Mouse (Mus musculus) lung, embryonic 14.5 days (tissue): ENCODE measurements at regions not wholly inside any gene's neighbourhood (a gene's known extent, or its start where the extent isn't known, plus 50 kb on each side); places are given as distances from the start of the nearest gene placed in this dataset.

ENCODE experiments used
- ATAC-seq: fragments of 200-750 bp; cut with Nextera tagmentation; 2 replicates; pipeline ENCODE4 v1.8.0; 2017; ENCODE audit warnings: mild to moderate bottlenecking, moderate TSS enrichment, moderate library complexity; ENCODE audit not compliant: insufficient read depth
- DNase-seq: peaks from one replicate; pipeline ENCODE4 v3.0.0-alpha.2; 2015
- H3K27ac ChIP-seq: fragments of 300-500 bp; sonication (generic); 2 replicates; pipeline ENCODE4 v1.5.1; 2014; ENCODE audit warnings: low read depth, mild to moderate bottlenecking, moderate library complexity
- H3K27me3 ChIP-seq: fragments of 300-500 bp; sonication (generic); 2 replicates; pipeline ENCODE4 v1.6.1; 2014; ENCODE audit warnings: low read length, control low read depth; ENCODE audit not compliant: insufficient read depth
- H3K36me3 ChIP-seq: fragments of 300-500 bp; sonication (generic); 2 replicates; pipeline ENCODE4 v1.6.1; 2014; ENCODE audit warnings: control low read depth; ENCODE audit not compliant: insufficient read depth
- H3K4me1 ChIP-seq: fragments of 300-500 bp; sonication (generic); 2 replicates; pipeline ENCODE4 v1.6.1; 2014; ENCODE audit warnings: antibody characterized with exemption, control low read depth; ENCODE audit not compliant: insufficient read depth
- H3K4me2 ChIP-seq: fragments of 300-500 bp; sonication (generic); 2 replicates; pipeline ENCODE4 v1.6.1; 2014; ENCODE audit warnings: mild to moderate bottlenecking
- H3K4me3 ChIP-seq: fragments of 300-500 bp; sonication (generic); 2 replicates; pipeline ENCODE4 v1.5.1; 2014; ENCODE audit warnings: low read depth, low read length
- H3K9ac ChIP-seq: fragments of 300-500 bp; sonication (generic); 2 replicates; pipeline ENCODE4 v1.6.1; 2014
- H3K9me3 ChIP-seq: fragments of 300-500 bp; sonication (generic); 2 replicates; pipeline ENCODE4 v1.6.1; 2016; ENCODE audit warnings: low read depth, low read length, control low read depth
- CTCF ChIP-seq: IDR thresholded peaks from 2 replicates; pipeline ENCODE4 v1.5.1; 2016; ENCODE audit warnings: antibody characterized with exemption, low read depth
- WGBS: fragments of 180-500 bp; shearing (Covaris S2); extraction: QIAGEN DNeasy Blood & Tissue Kit; methylation state at CpG from one replicate; pipeline ENCODE4 v1.1.7; 2014; 5-methylcytosine and 5-hydroxymethylcytosine counted together

DNA sequence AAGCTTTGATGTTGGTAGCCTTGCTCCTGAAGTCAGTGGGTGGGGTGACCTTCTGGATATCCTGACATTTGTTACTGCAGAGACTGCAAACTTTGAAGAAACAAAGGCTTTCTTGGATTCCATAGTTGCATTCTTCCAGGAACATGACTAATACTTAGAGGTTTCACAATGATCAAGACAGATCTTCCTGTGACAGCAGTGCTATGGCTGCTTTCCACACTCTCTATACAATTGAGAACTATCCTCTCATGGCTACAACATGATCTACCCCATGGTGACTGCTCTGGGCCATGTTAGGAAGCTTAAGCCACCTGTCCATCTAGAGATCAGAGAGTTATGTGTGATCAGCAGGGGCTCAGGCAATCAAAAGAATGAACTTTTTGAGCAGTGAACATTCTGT lies 172.8 kb upstream of the Rap2b start:
- Histone ChIP-seq H3K4me1 (no peaks in the 10 kb centered on the region), H3K27me3 (no peaks in the 10 kb centered on the region), H3K9ac (no peak overlapping the region), H3K4me2 (no peak overlapping the region), H3K27ac (no peak overlapping the region), H3K4me3 (no peak overlapping the region), H3K36me3 (no peaks in the 10 kb centered on the region), H3K9me3 (no peaks in the 10 kb centered on the region)
- no peak for TF ChIP-seq CTCF
- DNase-seq (no peak), ATAC-seq (no peak)

DNA sequence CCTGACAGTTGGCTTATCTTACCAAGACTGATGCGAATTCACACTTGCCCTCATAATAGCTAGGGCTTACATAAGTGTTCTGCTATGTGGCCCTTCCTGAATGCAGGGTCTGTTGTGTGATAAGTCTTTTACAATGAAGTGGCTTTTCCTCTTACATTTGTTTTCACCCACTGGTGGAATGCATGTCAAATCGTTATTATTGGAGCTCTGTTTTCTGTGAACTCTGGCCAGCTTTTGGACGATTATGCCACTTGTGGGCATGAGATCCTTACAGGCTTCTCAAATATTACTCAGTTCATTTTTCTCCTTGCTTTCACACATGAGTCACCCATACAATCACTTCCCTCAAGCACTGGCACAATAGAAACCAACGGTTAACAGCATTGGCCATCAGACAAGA lies 144.9 kb upstream of the Rap2b start:
- no peak for TF ChIP-seq CTCF
- H3K4me2 ChIP-seq: no peak overlapping the region
- no peaks in the 10 kb centered on the region for H3K4me1 ChIP-seq
- DNase-seq: no peak
- no peaks in the 10 kb centered on the region for H3K36me3 ChIP-seq
- no peaks in the 10 kb centered on the region for H3K9me3 ChIP-seq
- no peak overlapping the region for H3K27ac ChIP-seq
- H3K27me3 ChIP-seq: no peaks in the 10 kb centered on the region
- ATAC-seq: no peak
- H3K9ac ChIP-seq: no peak overlapping the region
- WGBS: 38% methylated on average over 4 of the region's 4 CpGs
- H3K4me3 ChIP-seq: no peak overlapping the region

DNA sequence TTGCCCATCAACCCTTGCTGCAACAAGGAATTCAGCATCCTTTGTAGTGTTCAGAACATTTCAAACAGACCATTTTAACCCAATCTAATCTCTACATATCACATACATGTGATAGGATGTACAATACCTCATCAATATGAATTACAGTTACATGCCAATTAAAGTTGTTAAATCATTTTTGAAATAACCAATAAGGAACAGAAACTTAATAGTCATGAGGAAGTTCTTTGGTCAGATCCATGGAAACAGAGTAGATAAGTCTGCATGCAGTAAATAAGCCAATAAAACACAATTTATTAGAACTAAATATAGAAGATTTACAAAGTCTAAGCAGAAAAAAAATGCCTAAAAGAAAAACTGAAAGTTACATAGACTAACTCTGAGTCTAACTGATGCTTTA lies 136.9 kb upstream of the Rap2b start:
- Histone ChIP-seq H3K27me3 (no peaks in the 10 kb centered on the region), H3K36me3 (no peaks in the 10 kb centered on the region), H3K4me1 (no peaks in the 10 kb centered on the region), H3K9ac (no peak overlapping the region), H3K4me2 (no peak overlapping the region), H3K27ac (no peak overlapping the region), H3K4me3 (no peak overlapping the region), H3K9me3 (no peaks in the 10 kb centered on the region)
- no peak for ATAC-seq
- no peak for TF ChIP-seq CTCF
- no peak for DNase-seq

DNA sequence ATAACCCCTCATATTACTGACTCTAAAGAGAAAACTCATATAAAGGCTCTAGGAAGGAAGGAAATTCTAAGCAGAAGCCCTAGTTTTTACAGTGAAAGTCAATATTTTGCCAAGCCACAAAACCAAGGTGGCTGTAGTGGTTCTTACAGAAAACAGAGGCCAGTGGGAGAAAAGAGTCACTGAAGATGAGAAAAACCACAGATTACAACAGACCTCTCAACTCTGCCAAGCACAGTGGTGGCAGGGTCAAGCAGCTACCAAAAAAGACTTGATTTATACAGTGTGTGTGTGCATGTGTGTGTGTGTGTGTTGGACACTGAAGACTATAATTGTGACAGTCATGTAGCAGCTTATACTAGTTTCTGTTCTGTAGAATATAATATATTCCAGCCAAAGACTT lies 136.4 kb upstream of the Rap2b start:
- no peak overlapping the region for H3K4me2 ChIP-seq
- TF ChIP-seq CTCF: no peak
- ATAC-seq (no peak), DNase-seq (no peak)
- no peak overlapping the region for H3K4me3 ChIP-seq
- H3K9ac ChIP-seq: no peak overlapping the region
- H3K4me1 ChIP-seq: no peaks in the 10 kb centered on the region
- no peak overlapping the region for H3K27ac ChIP-seq
- no peaks in the 10 kb centered on the region for H3K9me3 ChIP-seq
- H3K27me3 ChIP-seq: no peaks in the 10 kb centered on the region
- no peaks in the 10 kb centered on the region for H3K36me3 ChIP-seq

DNA sequence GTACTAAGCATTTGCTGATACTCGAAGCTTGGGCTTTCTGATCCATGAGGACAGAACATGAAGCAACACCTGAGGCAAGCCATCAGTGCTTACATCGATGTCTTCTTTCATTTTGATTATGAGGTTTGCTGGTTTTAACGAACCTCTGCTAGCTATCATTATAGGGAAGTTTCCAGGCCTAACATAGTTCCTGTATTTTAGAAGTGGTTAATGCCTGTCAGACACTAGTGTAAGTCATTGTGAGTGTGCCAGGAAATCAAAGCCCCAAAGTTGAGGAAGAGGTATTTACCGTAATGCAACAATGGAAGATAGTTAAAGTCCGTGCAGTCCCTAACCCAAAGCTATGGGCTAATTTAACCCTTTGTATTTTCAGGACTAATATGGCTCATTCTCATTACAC lies 120.1 kb upstream of the Rap2b start:
- 77% methylated on average over 5 of the region's 5 CpGs for WGBS
- H3K27ac ChIP-seq: no peak overlapping the region
- H3K9ac ChIP-seq: no peak overlapping the region
- no peak overlapping the region for H3K4me3 ChIP-seq
- DNase-seq: no peak
- H3K27me3 ChIP-seq: no peaks in the 10 kb centered on the region
- TF ChIP-seq CTCF: no peak
- H3K4me2 ChIP-seq: no peak overlapping the region
- H3K4me1 ChIP-seq: no peaks in the 10 kb centered on the region
- H3K9me3 ChIP-seq: no peaks in the 10 kb centered on the region
- ATAC-seq: no peak
- H3K36me3 ChIP-seq: no peaks in the 10 kb centered on the region

DNA sequence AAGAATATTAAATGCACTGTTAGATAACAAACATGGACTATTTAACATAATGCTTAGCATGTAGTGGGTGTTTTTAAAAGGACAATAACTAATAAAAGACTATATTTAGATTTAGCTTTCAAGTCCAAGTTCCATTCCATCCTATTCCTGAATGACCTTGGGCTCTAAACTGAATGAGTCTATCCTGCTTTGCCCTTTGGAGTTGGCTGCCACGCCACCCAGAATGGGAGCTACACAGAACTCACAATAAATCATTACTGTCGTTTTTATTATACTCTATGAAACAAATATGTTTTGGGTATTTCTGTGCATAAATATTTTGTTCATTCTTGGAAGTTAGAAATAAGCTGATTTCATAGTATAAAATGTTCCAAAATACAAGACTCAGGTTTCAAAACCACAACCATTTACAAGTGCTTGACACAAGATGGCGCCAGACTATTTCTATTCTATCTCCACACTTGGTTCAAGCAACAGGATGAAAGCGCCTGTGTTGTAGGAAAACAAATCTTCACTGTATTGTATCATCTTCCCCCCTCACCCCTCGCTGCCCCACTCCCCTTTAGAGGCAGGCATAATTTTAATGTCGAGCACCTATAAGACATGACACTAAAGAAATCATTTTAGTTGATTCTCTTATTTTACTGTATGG lies 117.4 kb upstream of the Rap2b start:
- TF ChIP-seq CTCF: peak; percentile 64
- H3K4me3 ChIP-seq: no peak overlapping the region
- 21% methylated on average over 6 of the region's 6 CpGs for WGBS
- H3K4me2 ChIP-seq: no peak overlapping the region
- ATAC-seq (no peak), DNase-seq (peak; percentile 83)
- H3K9ac ChIP-seq: no peak overlapping the region
- no peaks in the 10 kb centered on the region for H3K36me3 ChIP-seq
- no peak overlapping the region for H3K27ac ChIP-seq
- no peaks in the 10 kb centered on the region for H3K27me3 ChIP-seq
- no peaks in the 10 kb centered on the region for H3K4me1 ChIP-seq
- H3K9me3 ChIP-seq: no peaks in the 10 kb centered on the region

DNA sequence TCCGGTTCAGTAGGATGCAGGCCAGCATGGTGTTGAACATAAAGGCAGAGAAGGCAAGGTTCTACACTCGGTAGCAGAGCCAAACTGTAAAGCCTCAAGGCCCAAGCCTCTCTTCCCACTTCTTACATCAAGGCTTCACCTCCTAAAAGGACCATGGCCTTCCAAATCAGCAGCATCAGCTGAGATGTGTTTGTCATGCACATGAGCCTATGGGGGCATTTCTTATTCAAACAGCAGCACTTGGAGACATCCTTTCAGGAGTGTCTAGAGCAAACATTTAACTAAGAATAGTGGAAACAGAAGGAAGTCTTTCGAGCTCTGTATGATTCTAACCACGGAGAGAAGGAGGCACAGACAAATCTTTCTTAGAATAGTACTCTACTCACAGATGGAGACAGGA lies 115.0 kb upstream of the Rap2b start:
- no peak for ATAC-seq
- DNase-seq: no peak
- Histone ChIP-seq H3K4me3 (no peak overlapping the region), H3K9ac (no peak overlapping the region), H3K9me3 (no peaks in the 10 kb centered on the region), H3K27me3 (no peaks in the 10 kb centered on the region), H3K4me2 (no peak overlapping the region), H3K36me3 (no peaks in the 10 kb centered on the region), H3K4me1 (no peaks in the 10 kb centered on the region), H3K27ac (no peak overlapping the region)
- 69% methylated on average over 4 of the region's 4 CpGs for WGBS
- no peak for TF ChIP-seq CTCF

DNA sequence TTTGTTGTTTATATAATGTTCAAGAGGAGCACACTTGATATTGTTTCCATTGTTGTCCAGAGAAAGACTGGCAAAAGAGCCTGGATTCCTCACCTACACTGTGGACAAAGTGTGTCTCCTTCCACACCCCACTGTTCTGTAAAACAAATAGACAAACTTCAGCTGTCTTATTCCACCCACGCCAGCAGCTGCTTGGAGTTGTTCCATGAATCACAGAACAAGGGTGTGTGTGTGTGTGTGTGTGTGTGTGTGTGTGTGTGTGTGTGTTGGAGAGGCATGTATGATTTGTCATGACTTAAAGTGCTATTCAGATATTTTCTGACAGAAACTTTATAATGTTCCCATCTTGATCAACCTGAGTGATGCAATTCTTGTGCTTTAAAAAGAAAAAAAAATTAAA lies 114.1 kb upstream of the Rap2b start:
- no peaks in the 10 kb centered on the region for H3K9me3 ChIP-seq
- H3K4me3 ChIP-seq: no peak overlapping the region
- H3K27ac ChIP-seq: no peak overlapping the region
- H3K27me3 ChIP-seq: no peaks in the 10 kb centered on the region
- H3K36me3 ChIP-seq: no peaks in the 10 kb centered on the region
- DNase-seq: no peak
- TF ChIP-seq CTCF: no peak
- no peak overlapping the region for H3K4me2 ChIP-seq
- no peak overlapping the region for H3K9ac ChIP-seq
- no peak for ATAC-seq
- 18% methylated on average over 1 of the region's 1 CpGs for WGBS
- no peaks in the 10 kb centered on the region for H3K4me1 ChIP-seq
